Mouse (Mus musculus) lung, postnatal 25 days (tissue): ENCODE results near the gene Mst1r.
A peak's percentile ranks its signal among the peaks of the same experiment; 100 is the strongest.

ENCODE experiments used
- DNase-seq: peaks from one replicate; pipeline ENCODE4 v3.0.0; 2022; ENCODE audit warnings: low spot score

Gene Mst1r

GRCm38 (mm10) chr9:107955613-107956289 lies 49.1 kb downstream of the Mst1r start:
- no peak for DNase-seq

- no peak for DNase-seq
Observed at GRCm38 (mm10) chr9:107957141-107957540, 50.5 kb downstream of the Mst1r start.

GRCm38 (mm10) chr9:107959896-107960295 lies 53.2 kb downstream of the Mst1r start:
- no peak for DNase-seq

- DNase-seq = no peak
Observed at GRCm38 (mm10) chr9:107960928-107961327, 54.3 kb downstream of the Mst1r start.

DNA sequence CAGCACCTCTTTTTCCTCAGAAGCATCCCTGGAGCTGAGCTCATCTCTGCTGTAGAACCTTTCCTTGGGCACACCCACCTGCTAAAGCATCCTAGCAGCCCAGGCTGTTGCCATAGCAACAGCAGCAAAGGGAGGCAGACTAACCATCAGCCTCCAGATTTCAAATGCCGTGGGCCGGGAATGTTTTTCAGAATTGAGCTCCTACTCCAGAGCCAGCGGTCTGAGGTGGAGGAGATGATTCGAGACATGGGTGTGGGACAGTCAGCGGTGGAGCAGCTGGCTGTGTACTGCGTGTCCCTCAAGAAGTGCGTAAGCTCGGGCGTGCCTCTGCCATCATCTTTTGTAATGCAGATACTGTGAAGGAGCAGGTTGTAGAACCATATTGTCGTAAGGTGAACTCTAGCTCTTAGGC lies 54.7 kb downstream of the Mst1r start:
- no peak for DNase-seq

- DNase-seq = no peak
Observed at GRCm38 (mm10) chr9:107961881-107962280, 55.2 kb downstream of the Mst1r start.

GRCm38 (mm10) chr9:107962916-107963315 lies 56.2 kb downstream of the Mst1r start:
- no peak for DNase-seq

- peak; percentile 75 for DNase-seq
Observed at GRCm38 (mm10) chr9:107963700-107964099, 57.0 kb downstream of the Mst1r start.

DNA sequence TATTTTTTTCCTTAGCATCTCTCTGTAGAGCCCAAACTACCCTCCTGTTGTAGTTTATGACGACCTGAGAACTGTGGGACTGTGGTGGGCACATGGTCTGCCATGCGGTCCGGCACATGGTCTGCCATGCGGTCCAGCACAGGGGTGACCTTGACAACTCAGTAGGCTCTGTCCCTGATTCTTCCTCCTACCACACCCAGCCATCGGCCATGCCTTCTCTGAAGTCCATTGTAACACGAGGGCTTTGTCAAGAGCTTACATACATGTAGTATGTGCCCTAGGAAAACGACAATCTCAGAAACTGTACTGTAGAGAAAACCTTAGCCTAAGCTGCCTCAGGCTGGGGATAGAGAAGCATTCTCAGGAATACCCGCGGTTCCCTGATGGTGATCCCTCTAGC lies 58.0 kb downstream of the Mst1r start:
- DNase-seq = no peak

DNA sequence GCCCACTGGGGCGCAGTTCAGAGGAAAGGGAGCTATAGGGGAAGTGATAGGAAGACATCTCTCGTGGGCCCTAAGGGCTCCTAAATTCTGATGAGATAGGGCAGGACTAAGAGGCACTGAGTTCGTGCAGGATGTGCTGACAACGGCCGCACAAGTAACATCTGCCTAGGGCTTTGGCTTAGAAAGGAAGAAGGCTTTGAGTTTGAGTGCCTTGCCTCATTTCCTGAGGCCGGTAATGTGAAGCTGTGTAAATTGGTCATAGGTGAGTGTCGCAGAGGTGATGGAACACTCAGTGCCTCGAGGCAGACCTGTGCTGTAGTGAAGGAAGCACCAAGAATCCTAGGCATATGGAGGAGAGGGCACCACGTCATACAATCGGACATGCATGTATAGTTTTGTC lies 60.0 kb downstream of the Mst1r start:
- no peak for DNase-seq

DNA sequence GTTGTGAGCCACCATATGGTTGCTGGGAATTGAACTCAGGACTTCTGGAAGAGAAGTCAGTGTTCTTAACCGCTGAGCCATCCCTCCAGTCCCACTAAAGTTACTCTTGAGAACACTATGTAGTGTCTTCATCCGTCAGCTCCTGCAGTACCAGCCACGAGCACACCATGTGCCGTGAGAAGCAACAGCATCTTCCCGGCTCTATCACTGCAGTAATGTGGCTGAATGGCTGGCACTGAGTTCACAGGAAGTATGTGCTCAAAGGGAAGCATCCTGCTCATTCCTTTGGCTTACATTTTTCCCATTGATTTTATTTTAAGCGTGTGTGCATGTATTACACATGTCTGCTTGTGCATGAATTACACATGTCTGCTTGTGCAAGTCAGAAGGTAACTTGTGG lies 60.8 kb downstream of the Mst1r start:
- no peak for DNase-seq

- DNase-seq = no peak
Observed at GRCm38 (mm10) chr9:107968531-107968930, 61.9 kb downstream of the Mst1r start.
